Mouse (Mus musculus): Measurements from ENCODE around the gene Trpm2.
A peak's percentile ranks its signal among the peaks of the same experiment; 100 is the strongest.
"Not testable (repeated sequence)": the region's sequence is repeated elsewhere in the genome, so short reads cannot be mapped to it uniquely, and the experiment has no call there.

The Trpm2 gene

DNA sequence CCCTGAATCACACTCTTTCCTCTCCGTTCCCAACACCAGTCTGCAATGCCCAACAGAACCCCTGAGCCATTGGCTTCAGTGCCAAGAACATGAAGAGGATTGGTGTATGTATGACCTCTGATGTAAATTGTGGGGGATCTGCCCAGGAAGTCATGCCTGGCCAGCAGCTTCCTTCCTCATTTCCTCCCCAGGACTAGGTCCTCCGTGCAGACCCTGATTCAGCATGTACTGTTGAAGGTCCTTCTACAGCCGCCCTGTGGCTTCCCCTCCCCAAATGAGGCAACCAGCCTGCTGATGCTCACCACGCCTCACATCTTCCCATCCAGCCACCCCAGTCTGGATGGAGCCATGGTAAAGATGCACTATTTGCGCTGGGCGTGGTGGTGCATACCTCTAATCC lies at the start of gene Trpm2:
Trpm2 (minus strand) TSS at position 83 of the 400 bp plus-strand sequence.
- DNase-seq: no peak

GRCm38 (mm10) chr10:78019984-78020383 lies 49.6 kb upstream of the Trpm2 start:
- not testable (repeated sequence) for DNase-seq

- DNase-seq: no peak
Measured at GRCm38 (mm10) chr10:78019291-78019690, 48.9 kb upstream of the Trpm2 start.

DNA sequence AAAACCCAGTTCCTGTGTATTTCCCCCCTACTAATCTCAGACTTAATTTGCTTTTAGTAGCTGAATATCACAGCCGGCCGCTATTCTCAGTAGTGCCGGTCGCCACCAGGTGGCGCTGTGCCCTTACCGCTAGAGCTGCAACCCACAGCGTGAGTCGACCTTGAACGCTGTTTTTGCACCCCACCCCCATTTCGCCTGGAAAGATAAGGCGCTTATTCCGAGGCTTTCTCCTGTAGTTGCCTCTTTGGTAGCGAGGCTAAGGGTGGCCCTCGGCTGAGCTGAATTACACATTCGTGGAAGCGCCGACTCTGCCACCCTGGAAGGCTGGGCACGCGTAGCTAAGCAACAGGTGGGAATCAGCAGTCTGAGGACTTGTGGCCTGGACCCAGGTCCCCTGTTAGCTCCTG lies 48.4 kb upstream of the Trpm2 start:
- DNase-seq: peak; percentile 75

DNA sequence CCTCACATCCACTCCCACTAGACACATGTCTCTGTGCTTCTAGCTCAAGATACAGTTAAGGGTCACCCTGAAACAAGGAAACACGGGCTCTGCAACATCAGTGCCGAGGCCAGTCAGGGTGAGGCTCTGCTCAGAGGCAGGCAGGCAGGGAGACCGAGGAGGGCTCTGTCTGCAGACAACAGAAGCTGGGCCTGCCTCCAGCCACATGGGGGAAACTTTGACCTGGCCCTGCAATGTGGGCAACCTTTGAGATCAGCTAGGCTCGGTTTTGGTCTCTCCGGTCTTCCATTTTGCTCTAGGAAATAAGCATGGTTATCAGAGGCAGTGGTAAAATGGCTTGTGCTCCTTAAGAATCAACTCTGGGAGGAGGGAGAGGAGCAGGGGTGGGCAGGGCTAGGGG lies 46.0 kb upstream of the Trpm2 start:
- no peak for DNase-seq

DNA sequence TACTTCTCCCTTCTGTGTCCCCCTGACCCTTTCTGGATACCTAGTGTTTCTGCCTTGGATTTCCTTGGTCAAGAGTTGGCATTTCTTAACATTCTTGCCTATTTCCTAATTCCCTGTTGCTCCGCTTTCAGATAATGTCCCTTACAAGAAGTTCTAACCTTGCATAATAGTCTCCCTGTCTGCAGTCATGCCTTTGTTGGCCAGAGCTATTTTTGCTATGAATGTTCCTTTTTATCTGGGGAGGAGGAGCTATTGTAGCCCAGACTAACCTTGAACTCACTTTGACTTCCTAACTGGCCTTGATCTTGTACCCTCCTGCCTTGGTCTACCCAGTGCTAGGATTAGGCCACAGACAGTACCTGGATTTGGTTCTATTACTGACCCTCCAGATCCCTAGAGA lies 45.1 kb upstream of the Trpm2 start:
- no peak for DNase-seq

DNA sequence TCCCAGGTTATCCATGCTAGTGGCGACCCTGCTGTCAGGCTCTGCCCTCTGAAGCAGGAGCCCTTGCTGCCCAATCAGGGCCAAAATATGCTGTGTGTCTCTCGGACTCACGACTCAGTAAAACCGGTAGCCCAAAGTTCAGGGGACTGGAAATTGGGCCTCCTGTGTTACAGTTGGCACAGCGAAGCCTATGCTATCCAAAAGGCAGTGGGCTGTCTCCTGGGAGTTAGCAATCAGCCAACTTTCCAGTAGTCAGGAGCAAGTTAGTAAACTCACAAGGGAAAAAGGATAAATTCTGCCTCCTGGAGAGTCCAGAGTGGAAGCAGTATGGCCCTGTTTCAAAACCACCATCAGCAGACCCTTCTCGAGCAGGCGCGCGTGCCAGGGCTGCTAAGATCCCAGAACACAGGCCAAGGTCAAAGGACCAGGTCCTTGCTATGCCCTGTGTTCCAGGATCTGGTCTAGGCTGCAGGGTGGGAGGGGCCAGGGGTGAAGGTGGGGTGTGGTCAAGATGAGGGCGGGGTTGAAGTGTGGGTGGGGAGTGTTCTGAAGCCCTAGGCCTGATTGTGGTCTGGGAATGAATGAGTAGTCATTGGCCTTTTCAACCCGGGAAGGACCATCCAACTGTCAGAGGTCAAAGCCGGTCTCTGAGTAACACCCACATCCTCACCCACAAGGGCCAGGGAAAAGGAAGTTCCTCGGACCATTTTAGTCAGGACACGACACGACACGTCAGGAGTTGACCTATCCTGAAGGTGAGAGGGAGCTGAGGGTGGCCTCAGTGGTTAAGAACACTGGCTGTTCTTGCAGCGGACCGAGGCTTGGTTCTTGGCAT lies 42.5 kb upstream of the Trpm2 start:
- DNase-seq: no peak

- not testable (repeated sequence) for DNase-seq
Measured at GRCm38 (mm10) chr10:78011116-78011515, 40.8 kb upstream of the Trpm2 start.

- DNase-seq: no peak
Measured at GRCm38 (mm10) chr10:78010335-78010734, 40.0 kb upstream of the Trpm2 start.

DNA sequence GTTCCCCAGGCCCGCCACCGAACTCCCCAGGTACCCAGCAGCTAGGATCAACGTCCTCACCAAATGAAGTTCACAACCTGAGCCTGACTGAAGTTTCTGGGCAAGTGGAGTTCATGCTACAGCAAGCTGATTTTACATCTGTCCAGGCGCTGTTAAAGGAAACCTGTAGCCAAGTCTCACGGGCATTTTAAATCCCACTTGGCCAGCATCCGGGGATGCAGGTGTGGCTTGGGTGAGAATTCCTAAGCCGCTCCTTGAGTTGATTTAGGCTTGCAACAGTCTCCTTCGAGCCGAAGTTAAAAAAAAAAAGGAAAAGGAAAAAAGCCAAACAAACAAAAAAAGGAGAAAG lies 39.6 kb upstream of the Trpm2 start, which contains the start of gene Pfkl:
Pfkl (minus strand) TSS at position 139 of the 349 bp plus-strand sequence.
- DNase-seq: no peak

- DNase-seq: peak; percentile 94
Measured at GRCm38 (mm10) chr10:78009184-78009944, 39.0 kb upstream of the Trpm2 start.

DNA sequence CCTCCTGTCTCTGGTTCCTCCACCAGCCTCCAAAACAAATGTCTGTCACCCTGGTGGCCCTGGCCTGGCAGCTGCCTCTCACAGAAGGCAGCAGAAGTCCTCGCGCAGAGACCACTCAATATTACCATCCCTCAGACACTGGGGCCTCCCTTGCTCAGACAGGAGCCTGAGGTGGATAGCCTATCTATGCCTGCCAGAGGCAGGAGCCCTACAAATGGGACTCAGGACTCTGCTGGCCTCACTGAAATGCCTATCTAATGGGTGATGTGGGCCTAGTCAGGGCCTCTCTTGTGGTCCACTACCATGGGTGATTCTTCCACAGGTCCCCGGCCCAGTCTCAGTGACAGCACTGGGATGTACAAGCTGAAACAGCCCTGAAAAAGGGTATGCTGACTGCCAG lies 37.8 kb upstream of the Trpm2 start:
- DNase-seq: no peak

DNA sequence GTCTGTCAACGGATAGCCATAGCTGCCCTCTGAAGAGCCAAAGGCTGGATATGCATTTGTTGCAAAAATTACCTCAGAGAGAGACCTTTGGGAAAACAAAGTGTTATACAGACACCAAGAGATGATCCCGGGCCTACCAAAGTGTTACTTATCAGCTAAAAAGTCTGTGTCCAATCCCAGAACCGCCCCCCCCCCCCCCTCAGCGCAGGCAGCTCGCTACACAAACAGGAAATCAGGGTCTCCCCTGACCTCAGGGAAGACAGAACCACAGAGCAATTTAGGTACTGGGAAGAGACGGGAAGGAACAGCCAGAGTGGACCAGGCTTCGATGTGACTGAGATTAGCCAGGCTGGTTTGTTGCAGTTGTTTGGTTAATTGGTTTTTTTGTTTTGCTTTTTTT lies 36.8 kb upstream of the Trpm2 start:
- no peak for DNase-seq

GRCm38 (mm10) chr10:78005791-78006438 lies 35.6 kb upstream of the Trpm2 start:
- no peak for DNase-seq

- DNase-seq: no peak
Measured at GRCm38 (mm10) chr10:78004479-78005100, 34.2 kb upstream of the Trpm2 start.

DNA sequence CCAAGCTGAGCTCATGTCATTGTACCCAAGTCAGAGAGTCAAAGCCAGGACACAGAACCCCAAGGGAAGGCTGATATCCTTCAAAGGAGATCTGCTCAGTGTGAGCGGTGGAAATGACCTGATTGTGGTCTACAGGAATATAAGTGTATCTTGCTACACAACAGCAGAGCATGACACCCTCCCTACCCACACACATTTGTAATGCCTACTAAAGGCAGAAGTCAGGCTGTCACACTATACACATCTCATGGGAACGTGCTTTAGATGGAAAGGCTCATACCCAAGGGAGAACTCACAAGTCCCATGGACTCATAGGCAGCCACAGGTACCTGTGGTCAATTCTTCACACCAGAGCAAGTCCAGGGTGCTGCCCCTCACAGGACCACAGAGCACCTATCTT lies 32.0 kb upstream of the Trpm2 start:
- DNase-seq: no peak

- DNase-seq: no peak
Measured at GRCm38 (mm10) chr10:78001796-78002195, 31.4 kb upstream of the Trpm2 start.

DNA sequence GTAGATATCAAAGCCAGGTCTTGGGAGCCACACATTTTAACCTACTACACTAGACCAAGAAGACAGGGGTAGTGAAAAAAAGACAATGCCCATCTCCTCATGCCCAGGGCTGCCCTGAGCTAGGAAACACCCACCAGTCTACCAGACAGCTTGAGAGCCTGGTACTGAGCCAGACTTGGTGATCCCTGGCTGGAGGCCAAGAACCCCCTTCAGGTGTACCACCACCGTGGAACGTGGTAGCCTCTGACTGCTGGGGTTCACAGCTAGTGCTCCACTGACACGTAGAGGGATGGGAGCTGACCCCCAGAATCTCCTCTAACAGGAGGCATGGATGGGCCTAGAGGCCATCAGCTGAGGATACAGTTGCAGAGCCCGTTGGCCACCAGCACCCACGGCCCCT lies 29.8 kb upstream of the Trpm2 start:
- DNase-seq: no peak

- no peak for DNase-seq
Measured at GRCm38 (mm10) chr10:77995639-77996038, 25.3 kb upstream of the Trpm2 start.

DNA sequence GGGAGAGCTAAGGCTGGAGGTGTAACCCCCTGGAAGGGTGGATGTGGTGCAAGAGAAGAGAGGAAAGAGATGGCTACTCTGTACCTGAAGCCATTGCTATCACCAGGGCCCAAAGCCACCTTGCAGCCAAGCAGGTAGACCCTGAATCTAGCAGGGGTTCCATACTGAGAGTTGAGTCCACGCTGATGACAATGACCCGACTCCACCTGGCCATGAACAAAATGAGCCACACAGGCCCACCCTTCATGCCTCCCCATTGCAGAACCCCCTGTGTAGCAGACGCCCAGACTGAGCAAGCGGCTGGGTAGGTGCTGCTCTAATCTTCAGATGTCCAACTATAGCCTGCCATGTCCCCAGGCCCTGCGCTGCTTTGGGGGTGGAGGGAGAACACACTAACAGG lies 15.4 kb upstream of the Trpm2 start:
- no peak for DNase-seq

GRCm38 (mm10) chr10:77984660-77985059 lies 14.3 kb upstream of the Trpm2 start:
- peak; percentile 76 for DNase-seq

GRCm38 (mm10) chr10:77978351-77979350 lies 8.3 kb upstream of the Trpm2 start, which contains the start of gene 1810043G02Rik:
Gene 1810043G02Rik, plus strand, starts transcription at chr10:77978524.
- peak; percentile 100 for DNase-seq
